Mouse (Mus musculus) urinary bladder, postnatal 25 days (tissue): ENCODE measurements around the gene Apol11b.
"Not testable (repeated sequence)": the region's sequence is repeated elsewhere in the genome, so short reads cannot be mapped to it uniquely, and the experiment has no call there.

Experiments
- DNase-seq: peaks from one replicate; pipeline ENCODE4 v3.0.0; 2022; ENCODE audit warnings: low spot score

The Apol11b gene

DNA sequence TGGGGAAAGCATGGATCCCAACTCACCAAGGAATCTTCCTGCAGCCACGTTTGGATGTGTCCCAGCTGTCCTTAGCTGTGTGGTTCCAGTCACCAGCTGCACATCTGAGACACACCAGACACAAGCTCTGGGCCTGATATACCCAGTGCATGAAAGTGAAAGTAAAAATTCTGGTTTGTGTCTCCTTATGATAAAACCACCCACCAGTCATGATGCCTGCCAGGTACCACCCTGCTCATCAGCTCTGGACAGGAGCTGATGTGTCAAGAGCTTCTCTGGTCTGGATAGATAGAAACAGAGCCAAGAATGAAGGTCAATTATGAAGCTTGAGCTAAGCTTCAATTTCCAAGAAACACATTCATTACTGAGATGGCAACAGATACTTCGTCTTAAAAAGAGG, at the start of gene Apol11b:
Gene Apol11b (minus strand): TSS at position 111 of the 400 bp plus-strand sequence.
- DNase-seq: not testable (repeated sequence)

DNA sequence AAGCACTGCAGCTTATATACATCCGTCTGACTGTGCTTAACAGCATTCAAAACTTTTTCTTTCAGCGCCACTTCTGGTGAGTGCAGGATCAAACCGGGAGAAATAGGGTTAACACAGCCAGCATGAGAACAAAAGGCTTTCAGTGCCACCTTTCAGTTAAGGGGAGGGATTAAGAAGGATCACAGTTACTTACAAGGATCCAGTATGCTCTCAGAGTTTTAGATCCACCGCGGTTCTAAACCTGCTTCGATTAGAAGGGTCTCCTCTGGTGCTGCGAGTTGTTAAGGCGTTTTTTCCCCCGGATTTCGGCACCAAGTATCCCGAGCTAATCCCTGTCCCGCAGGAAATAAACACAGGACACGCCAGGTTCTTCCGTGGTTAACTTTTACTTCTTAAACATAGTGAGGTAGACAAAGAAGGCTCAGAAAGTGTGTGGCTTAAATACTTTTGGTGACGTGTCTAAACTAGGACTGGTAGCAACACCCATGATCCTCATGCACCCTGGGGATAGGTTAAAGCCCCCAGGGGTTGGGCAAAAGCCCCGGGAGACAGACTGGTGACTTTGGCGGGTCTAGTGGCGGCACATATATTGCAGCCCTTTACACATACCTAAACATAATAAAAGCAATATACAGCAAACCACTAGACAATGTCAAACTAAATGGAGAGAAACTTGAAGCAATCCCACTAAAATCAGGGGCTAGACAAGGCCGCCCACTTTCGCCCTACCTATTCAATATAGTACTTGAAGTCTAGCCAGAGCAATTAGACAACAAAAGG, 48.6 kb upstream of the Apol11b start:
- not testable (repeated sequence) for DNase-seq

DNA sequence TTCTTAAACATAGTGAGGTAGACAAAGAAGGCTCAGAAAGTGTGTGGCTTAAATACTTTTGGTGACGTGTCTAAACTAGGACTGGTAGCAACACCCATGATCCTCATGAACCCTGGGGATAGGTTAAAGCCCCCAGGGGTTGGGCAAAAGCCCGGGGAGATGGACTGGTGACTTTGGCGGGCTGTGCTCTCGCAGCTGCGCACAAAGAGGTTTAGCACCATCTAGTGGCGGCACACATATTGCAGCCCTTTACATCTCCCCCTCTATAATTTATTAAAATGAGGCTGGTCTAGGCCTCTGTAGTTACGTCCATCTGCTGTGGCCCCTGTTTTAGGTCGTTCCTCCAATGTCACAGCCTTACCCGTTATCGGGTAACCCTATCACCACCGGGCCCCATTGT, 40.9 kb upstream of the Apol11b start:
- DNase-seq: peak; percentile 26

DNA sequence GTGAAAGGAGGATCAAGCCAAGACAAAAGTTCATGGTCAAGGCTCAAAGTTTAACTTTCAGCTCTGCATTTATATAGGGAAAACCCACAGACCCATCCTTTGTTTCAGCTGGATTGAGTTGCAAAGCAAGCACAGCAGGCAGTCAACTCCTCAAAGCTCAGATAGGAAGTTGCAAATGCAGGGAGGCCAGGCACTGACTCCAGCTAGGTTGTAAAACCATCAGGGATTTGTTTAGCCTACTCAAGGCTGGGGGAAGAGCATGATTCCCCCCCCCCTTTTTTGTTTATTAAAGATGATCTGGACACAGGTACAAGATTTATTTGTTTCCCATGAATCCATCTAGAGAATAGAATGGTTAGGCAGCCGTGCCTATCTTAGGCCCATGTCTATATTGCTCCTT, 31.0 kb upstream of the Apol11b start:
- DNase-seq: not testable (repeated sequence)

DNA sequence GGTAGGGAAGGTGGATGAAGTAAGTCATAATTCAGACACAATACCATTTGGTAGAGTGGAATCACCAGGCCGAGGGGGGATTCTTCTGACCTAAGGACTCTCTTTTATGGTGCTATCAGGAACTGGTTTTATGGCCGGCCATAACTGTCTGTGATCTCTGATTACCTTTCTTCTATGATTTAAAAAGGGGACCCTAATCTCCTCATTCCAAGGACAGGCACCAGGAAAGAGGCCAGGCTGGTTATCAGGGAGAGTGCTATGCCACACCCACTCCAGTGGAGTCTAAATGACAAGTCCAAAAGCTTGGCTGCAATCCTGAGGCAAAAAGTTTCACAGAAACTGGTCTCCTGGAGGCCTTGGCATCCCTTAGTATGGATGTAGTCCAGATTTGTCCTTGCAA, 18.8 kb upstream of the Apol11b start:
- not testable (repeated sequence) for DNase-seq

DNA sequence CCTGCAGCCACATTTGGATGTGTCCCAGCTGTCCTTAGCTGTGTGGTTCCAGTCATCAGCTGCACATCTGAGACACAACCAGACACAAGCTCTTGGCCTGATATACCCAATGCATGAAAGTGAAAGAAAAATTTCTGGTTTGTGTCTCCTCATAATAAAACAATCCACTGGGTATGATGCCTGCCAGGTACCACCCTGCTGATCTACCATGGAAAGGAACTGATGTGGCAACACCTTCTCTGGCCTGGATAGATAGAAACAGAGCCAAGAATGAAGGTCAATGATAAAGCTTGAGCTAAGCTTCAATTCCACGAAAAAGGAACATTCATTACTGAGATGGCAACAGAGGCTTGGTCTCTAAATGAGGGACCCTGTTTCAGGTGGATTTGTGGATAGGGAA, 16.7 kb upstream of the Apol11b start:
- DNase-seq: not testable (repeated sequence)

DNA sequence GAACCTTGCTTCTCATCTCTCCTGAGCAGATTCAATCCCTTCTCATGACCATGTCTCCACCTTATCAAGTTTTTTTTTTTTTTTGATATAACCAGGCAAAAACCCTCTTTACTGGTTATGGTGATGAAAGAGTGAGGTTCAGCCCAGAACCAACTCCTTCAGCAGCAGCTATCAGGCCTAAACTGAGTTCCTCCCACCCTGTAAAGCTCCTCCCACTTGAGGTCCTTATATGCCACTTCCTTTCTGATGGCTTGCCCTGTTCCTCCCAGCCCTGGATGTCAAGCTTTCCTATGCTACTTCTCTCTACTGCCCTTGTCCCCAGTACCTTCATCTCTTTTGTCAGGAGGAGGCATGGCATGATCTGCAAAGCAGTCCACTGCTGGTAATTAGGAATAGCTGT, 8.1 kb upstream of the Apol11b start:
- not testable (repeated sequence) for DNase-seq

DNA sequence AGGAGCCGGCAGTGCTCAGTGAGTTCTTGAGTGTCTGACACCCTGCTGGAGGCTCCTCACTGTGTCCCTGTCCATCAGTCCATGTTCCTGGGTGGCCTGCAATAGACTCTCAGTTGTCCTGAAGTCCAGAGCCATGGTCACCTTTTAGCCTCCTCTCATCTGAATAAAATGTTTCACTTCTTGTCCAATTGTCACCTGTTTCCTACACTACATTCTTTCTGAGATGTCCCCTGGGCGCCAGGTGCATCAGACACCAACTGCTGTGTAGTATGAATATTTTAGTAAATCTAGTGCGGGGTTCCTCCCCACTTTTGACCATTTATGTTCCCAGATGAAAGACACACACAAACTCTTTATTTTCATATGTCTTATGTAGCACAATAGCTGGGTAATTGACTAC, 13.3 kb downstream of the Apol11b start:
- not testable (repeated sequence) for DNase-seq

DNA sequence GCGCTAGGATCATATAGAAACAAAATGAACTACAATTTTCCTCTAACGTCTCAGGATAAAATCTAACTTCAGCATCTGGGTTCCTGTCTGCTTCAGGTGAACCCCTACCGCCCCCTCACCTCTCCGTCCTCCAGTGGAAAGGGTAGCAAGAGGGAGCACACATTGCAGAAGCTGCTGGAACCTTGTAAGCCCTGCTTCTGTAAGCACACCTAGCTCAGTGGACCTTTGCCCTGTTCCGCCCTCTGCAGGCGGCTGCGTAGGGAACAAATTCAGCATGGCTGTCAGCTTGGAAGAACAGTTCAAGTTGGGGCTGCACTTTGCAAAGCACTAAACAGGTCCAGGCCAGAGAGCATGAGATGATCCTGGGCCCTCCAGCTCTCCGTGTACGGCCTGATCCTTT, 14.4 kb downstream of the Apol11b start:
- not testable (repeated sequence) for DNase-seq

DNA sequence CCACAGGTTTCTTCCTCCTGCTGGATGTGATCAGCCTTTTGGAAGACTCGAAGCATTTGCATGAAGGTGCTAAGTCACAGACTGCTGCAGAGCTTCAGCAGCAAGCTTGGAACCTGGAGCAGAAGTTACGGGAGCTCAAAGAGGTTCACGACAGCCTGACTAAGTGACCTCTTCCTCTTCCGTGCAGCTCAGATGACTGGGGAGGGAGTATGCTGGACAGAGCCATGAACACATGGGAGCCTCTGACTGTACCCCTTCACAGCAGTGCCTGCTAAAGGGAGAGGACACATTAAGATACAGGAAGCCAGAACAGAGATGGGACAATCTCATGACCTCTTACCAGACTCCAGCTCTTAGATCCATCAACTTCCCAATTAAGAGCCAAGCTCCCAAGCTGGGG, 16.6 kb downstream of the Apol11b start:
- not testable (repeated sequence) for DNase-seq

DNA sequence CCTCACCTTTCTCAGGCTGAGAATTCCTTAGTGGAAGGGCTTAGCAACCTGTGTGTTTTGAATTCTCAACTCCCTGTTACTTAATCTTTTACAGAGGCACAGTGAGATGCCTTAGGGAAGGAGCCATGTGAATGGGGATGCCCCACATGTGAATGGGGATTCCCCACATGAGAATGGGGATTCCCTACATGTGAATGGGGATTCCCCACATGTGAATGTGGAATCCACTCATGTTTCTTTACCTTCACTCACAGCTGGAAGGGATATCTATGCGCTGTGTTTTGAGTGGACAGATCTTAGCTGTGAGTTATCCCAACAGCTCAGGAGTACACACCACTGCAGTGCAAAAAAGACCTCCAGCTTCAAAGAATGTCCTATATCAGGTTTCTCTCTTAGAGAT, 18.4 kb downstream of the Apol11b start:
- DNase-seq: no peak

DNA sequence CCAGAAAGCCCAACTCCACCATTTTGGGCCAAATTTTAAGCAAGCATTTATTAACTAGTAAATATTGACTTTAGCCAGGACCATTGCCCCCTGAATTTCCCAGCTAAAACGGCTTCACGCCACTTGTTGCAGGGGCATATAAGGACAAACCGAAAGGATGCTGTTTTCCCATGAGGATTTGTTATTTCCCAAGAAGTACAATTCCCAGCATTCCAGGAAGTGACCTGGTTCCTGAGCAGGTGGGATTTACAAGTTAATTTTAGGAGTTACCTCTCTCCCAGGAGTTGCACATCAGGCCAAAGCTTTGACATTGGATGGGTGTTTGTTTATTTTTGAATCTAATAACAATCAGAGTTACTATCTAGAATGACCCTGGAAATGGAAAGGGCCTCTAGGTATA, 37.0 kb downstream of the Apol11b start:
- no peak for DNase-seq

DNA sequence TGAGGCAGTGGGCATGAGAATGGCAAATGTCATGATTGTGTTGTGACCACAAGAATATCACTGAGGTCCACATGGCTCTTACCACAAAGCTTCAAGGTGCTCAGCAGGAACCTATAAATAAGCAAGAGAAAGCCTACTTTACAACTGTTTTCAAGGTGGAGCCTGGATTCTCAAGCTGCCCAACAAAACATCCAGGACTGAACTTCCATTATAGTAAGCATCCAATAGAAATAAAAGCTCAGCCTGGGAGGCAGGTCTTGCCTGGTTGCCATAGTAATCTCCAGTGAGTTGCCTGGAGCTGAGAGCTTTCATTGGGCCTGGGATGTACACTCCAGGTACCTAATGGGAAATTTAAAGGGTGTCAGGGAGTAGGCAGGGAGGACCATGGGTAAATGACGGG, 44.1 kb downstream of the Apol11b start, which contains the start of gene Gm36245:
Gene Gm36245 (plus strand): TSS at position 301 of the 400 bp plus-strand sequence.
- DNase-seq: no peak

DNA sequence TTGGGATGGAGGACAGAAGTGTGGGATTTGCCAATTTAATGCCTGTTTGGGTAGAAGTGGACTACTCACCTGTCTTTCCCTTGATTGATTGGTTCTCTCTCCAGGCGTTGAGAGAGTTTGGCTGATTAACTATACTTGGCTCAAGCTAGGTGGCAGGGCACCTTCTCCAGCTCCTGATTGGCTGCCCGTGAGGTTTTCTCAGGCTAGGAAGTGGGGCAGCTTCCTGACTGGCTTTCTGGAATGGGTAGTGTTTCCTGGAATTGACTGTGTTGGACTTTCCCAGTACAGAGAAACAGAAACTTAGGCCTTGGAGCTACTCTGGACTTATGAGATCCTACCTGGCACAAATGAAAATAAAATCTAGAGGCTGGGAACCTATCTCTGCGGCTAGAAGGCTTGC, 44.7 kb downstream of the Apol11b start:
- DNase-seq: no peak

DNA sequence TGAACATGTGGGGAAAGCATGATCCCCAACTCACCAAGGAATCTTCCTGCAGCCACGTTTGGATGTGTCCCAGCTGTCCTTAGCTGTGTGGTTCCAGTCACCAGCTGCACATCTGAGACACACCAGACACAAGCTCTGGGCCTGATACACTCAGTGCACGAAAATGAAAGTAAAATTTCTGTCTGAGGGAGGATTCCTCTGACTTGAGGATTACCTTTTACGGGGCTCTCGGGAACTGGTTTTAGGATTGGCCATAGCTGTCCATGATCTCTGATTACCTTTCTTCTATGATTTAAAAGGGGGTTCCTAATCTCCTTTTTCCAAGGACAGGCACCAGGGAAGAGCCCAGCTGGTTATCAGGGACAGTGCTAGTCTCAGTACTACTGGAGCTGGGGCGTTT, 47.1 kb downstream of the Apol11b start, which contains the start of gene Apol10b:
Gene Apol10b (minus strand): TSS at position 165 of the 400 bp plus-strand sequence.
- no peak for DNase-seq

DNA sequence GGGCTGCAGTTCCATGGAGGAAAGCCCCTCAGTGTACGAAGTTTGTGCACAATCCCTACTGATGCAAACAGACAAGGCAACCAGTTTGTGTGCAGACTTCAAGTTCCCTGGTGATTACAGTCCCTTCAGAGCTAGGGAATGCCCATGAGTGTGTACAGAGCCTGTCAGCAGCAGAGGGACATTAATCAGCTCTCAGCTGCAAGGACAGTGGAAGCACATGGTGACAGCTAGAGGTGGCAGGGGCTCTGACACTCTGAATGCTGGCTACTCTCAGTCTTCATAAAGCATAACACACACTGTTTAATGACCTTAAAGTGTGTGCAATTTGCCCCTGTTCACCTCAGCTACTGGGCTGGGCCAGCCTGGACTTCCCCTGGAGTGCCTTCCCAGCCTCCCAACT, 49.5 kb downstream of the Apol11b start:
- no peak for DNase-seq

DNA sequence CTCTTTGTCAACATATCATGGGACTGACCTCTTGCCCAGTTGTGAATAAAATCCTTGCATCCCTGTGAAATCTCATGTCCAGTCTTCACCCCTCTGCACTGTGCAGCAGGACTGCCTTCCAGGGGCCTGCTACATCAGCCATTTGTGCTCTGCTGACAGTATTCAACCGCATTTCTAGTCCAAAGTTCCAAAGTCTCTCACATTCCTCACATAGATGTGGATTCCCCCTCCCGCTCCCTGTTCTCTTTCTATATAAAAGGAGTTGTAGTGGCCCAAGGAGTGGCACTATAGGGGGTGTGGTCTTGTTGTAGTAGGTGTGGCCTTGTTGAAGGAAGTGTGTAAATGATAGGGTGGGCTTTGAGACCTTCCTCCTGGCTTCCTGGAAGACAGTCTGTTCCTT, 52.2 kb downstream of the Apol11b start:
- no peak for DNase-seq

DNA sequence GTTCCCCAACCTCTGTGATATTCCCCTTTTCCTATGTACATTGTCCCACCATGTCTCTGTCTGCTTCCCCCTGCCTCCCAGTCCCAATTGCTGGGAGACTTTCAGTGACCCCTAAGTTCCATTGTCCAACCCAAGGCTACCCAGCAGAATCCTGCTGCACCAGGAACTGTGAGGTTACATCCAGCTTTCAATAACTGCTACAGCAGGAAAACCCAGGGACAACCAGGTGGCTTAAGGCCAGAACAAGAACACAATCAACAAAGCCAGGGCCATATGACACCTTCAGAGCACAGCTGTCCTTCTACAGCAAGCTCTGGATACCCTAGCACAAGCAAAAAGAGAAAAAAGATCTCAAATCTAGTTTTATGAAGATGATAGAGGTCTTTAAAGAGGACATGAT, 54.1 kb downstream of the Apol11b start:
- no peak for DNase-seq

DNA sequence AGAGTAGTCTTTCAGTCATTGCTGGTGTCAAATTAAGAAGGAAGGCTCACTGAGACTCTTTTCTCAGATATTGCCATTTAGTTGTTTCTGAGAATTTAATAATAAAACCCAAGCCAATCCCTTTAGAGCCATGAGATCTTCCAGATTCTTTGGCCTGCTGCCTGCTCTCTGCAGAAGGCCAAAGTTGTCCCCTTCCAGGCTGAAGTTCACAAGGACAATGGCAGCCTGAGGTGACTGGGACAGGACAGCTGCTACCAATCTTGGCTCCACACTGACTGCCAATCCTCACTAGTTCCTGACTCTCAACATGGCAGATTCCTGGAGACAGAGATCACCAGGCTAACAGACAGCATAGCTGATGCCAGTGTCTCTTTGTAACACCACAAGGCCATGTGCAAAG, 56.1 kb downstream of the Apol11b start:
- DNase-seq: no peak
